Mouse (Mus musculus) liver, postnatal 0 days (tissue): Measurements from ENCODE around the gene Rbm47. TPM values are rescaled to one million over a fixed set of nuclear protein-coding genes. Genes with fewer than 3 reads are reported as not detected.

Experiments
- ATAC-seq: fragments of 200-750 bp; cut with Nextera tagmentation; 2 replicates; pipeline ENCODE4 v1.8.0; 2017; ENCODE audit warnings: mild to moderate bottlenecking, moderate library complexity
- DNase-seq: peaks from one replicate; pipeline ENCODE4 v3.0.0-alpha.2; 2016
- H3K27ac ChIP-seq: fragments of 300-500 bp; sonication (generic); 2 replicates; pipeline ENCODE4 v1.5.1; 2014; ENCODE audit warnings: antibody characterized with exemption, moderate library complexity, mild to moderate bottlenecking, low read depth
- H3K27me3 ChIP-seq: fragments of 300-500 bp; sonication (generic); 2 replicates; pipeline ENCODE4 v1.6.1; 2014; ENCODE audit warnings: low read length, control low read depth, mixed read lengths; ENCODE audit not compliant: insufficient read depth
- H3K36me3 ChIP-seq: fragments of 300-500 bp; sonication (generic); replicated peaks from 2 replicates; pipeline ENCODE4 v1.6.1; 2014; ENCODE audit warnings: mild to moderate bottlenecking, control low read depth, low read length, moderate library complexity, mixed read lengths; ENCODE audit not compliant: insufficient read depth
- H3K4me1 ChIP-seq: fragments of 300-500 bp; sonication (generic); 2 replicates; pipeline ENCODE4 v1.6.1; 2014; ENCODE audit warnings: antibody characterized with exemption, mild to moderate bottlenecking, control low read depth; ENCODE audit not compliant: insufficient read depth
- H3K4me2 ChIP-seq: fragments of 300-500 bp; sonication (generic); 2 replicates; pipeline ENCODE4 v1.6.1; 2014; ENCODE audit warnings: low read depth, mild to moderate bottlenecking, low read length, moderate library complexity, mixed read lengths
- H3K4me3 ChIP-seq: fragments of 300-500 bp; sonication (generic); 2 replicates; pipeline ENCODE4 v1.5.1; 2014; ENCODE audit warnings: low read depth, low read length
- H3K9ac ChIP-seq: fragments of 300-500 bp; sonication (generic); replicated peaks from 2 replicates; pipeline ENCODE4 v1.6.1; 2014; ENCODE audit warnings: mild to moderate bottlenecking, moderate library complexity
- H3K9me3 ChIP-seq: fragments of 300-500 bp; sonication (generic); 2 replicates; pipeline ENCODE4 v1.6.1; 2016; ENCODE audit warnings: mild to moderate bottlenecking, control low read depth, low read length, mixed read lengths
- CTCF ChIP-seq: sonication (generic); IDR thresholded peaks from 2 replicates; pipeline ENCODE4 v1.5.1; 2016; ENCODE audit warnings: antibody characterized with exemption, low read depth
- EP300 ChIP-seq: IDR thresholded peaks from 2 replicates; pipeline ENCODE4 v1.6.1; 2016; ENCODE audit warnings: antibody characterized with exemption, low read depth, mild to moderate bottlenecking
- WGBS: fragments of 180-500 bp; shearing (Covaris S2); extraction: QIAGEN DNeasy Blood & Tissue Kit; methylation state at CpG from one replicate; pipeline ENCODE4 v1.1.7; 2014; ENCODE audit not compliant: insufficient replicate concordance; 5-methylcytosine and 5-hydroxymethylcytosine counted together
- polyA plus RNA-seq: library from polyadenylated mRNA; unstranded; fragments of >200 nt; fragmentation: Nextera tagmentation; extraction: Ambion mirVana; gene quantifications from 2 replicates; pipeline ENCODE4 v1.2.1, GENCODE M21; 2015

Rbm47 gene
- polyA plus RNA-seq, 1 experiment from 2014 or later: 22.8 TPM

DNA sequence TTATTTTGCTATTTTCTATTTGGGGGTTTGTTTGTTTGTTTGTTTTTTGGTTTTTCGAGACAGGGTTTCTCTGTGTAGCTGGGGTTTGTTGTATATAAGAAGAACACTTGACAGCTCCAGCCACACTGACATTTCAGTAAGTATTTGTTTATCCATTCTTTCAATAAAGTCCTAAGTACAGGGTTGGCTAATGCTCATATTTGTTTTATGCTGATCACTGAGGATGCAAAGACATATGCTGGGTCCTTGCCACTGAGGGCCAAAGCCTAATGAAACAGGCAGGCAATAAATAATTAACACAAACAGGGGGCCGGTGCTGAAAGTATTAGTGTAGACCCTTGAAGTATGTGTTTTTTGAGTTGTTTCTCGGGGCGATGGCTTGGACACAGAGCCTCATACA lies 32.0 kb upstream of the Rbm47 start:
- DNase-seq: no peak
- WGBS: 58% methylated on average over 4 of the region's 4 CpGs
- H3K4me2 ChIP-seq: no peak overlapping the region
- TF ChIP-seq CTCF (no peak), EP300 (no peak)
- no peaks in the 10 kb centered on the region for H3K9me3 ChIP-seq
- no peak overlapping the region for H3K4me3 ChIP-seq
- ATAC-seq: peak; percentile 82
- no peak overlapping the region for H3K27ac ChIP-seq
- no peak overlapping the region for H3K9ac ChIP-seq
- H3K4me1 ChIP-seq: peaks cover 5% of the 10 kb centered on the region; the same call in 1 of the 2 replicates
- H3K36me3 ChIP-seq: no peaks in the 10 kb centered on the region
- H3K27me3 ChIP-seq: no peaks in the 10 kb centered on the region

DNA sequence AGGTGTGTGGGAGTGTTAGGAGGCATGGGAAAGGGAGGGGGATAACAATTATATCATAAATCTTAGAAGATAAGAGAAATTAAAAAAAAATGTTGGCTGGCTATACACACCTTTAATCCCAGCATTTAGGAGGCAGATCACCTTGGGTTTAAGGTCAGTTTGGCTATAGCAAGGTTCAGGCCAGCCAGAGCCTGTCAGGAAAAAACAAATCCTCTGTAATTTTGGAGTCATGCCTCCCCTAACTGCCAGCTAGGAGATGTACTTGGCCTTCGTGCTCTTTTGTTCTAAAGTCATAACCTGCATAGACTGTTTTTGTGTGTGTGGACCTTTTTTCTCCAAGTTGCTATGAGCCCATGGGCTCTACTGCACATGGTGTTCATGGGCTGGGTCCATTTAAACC lies 30.5 kb upstream of the Rbm47 start:
- Histone ChIP-seq H3K4me3 (no peak overlapping the region), H3K4me2 (no peak overlapping the region), H3K27me3 (no peaks in the 10 kb centered on the region), H3K9ac (no peak overlapping the region), H3K9me3 (no peaks in the 10 kb centered on the region), H3K36me3 (no peaks in the 10 kb centered on the region), H3K27ac (no peak overlapping the region), H3K4me1 (peaks cover 5% of the 10 kb centered on the region; the same call in 1 of the 2 replicates)
- ATAC-seq: no peak
- TF ChIP-seq CTCF: no peak
- TF ChIP-seq EP300: no peak
- 54% methylated on average over 1 of the region's 1 CpGs for WGBS
- no peak for DNase-seq

- TF ChIP-seq EP300 (no peak), CTCF (no peak)
- Histone ChIP-seq H3K36me3 (no peaks in the 10 kb centered on the region), H3K4me2 (no peak overlapping the region), H3K4me1 (no peaks in the 10 kb centered on the region; the same call in 1 of the 2 replicates), H3K27me3 (no peaks in the 10 kb centered on the region), H3K9me3 (no peaks in the 10 kb centered on the region), H3K27ac (no peak overlapping the region), H3K4me3 (no peak overlapping the region), H3K9ac (no peak overlapping the region)
- 31% methylated on average over 10 of the region's 10 CpGs for WGBS
- DNase-seq (peak; percentile 23), ATAC-seq (no peak)
These were observed 27.1 kb upstream of the Rbm47 start for GRCm38 (mm10) chr5:66200044-66200443.

DNA sequence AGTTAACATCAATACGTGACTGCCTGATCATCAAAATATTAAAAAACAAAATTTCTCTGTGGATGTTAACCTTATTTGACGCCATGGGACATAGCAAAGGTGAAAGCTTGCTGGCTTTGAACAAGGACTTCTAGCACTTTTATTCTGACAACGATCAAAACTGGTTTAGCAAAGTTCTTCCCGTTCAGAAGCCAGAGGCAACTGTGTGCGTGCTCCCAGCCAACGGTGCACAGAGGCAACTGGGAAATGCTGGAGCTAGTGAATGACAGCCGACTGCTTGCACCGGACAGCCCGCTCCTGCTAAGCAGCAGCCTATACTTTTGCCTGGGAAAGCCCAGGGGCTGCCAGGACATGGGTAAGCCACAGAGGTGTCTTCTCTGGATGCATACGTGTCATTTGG lies 22.4 kb upstream of the Rbm47 start:
- Histone ChIP-seq H3K4me3 (no peak overlapping the region), H3K36me3 (no peaks in the 10 kb centered on the region), H3K27me3 (no peaks in the 10 kb centered on the region), H3K9me3 (no peaks in the 10 kb centered on the region), H3K27ac (no peak overlapping the region), H3K4me2 (no peak overlapping the region), H3K4me1 (no peaks in the 10 kb centered on the region), H3K9ac (no peak overlapping the region)
- 82% methylated on average over 10 of the region's 10 CpGs for WGBS
- TF ChIP-seq CTCF: no peak
- no peak for TF ChIP-seq EP300
- DNase-seq: no peak
- no peak for ATAC-seq

DNA sequence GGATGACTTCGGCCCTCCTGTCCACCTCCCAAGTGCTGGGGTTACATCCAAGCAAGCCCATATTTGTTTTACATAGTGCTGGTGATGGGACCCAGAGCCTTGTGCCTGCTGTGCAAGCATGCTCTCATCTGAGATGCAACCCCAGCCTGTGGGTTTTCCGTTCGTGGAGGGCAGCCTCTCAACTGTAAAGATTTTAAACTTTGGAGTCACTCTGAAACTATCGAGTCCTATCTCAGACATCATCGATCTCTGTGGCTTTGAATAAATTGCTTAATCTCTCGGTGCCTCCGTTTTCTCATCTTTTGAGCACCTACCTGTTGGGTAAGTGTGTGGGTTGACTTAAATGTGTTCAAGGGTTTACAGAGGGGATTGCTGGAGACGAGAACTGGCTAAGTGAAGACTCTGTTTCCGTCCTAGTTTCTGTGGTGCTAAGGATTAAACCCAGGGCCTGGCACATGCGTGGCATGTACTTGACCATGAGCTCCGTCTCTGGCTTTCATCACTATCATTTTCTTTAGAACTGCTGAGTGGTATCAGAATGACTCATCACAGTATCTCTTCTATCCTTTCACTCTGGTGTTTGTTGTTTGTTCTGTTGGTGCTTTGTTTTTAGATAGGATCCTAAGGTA lies 20.4 kb upstream of the Rbm47 start:
- H3K9me3 ChIP-seq: no peaks in the 10 kb centered on the region
- H3K4me2 ChIP-seq: no peak overlapping the region
- no peak overlapping the region for H3K9ac ChIP-seq
- DNase-seq (no peak), ATAC-seq (no peak)
- no peaks in the 10 kb centered on the region for H3K36me3 ChIP-seq
- H3K4me3 ChIP-seq: no peak overlapping the region
- TF ChIP-seq EP300 (no peak), CTCF (no peak)
- no peak overlapping the region for H3K27ac ChIP-seq
- WGBS: 79% methylated on average over 11 of the region's 11 CpGs
- H3K27me3 ChIP-seq: no peaks in the 10 kb centered on the region
- no peaks in the 10 kb centered on the region for H3K4me1 ChIP-seq

DNA sequence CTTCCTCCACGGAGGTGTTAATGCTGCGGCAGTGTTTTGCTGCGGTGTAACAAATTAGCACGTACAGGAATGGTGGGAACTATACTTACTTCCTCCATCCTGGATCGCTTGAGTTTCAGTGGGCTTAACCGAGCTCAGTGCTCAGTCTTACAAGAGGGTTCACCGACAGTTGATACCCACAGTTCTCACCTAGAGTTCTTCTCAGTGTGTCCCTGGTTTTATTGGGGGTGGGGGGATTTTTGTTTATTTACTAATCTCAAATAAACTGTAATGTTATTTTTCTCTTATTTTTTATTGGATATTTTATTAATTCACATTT lies 18.2 kb upstream of the Rbm47 start:
- Histone ChIP-seq H3K9me3 (no peaks in the 10 kb centered on the region), H3K4me1 (no peaks in the 10 kb centered on the region), H3K36me3 (no peaks in the 10 kb centered on the region), H3K4me3 (no peak overlapping the region), H3K9ac (no peak overlapping the region), H3K4me2 (no peak overlapping the region), H3K27ac (no peak overlapping the region), H3K27me3 (no peaks in the 10 kb centered on the region)
- no peak for ATAC-seq
- no peak for DNase-seq
- no peak for TF ChIP-seq CTCF
- no peak for TF ChIP-seq EP300
- WGBS: 76% methylated on average over 7 of the region's 7 CpGs
